Mouse (Mus musculus) left cerebral cortex, adult 11 months (tissue): ENCODE measurements at regions not wholly inside any gene's neighbourhood (a gene's known extent, or its start where the extent isn't known, plus 50 kb on each side); places are given as distances from the start of the nearest gene placed in this dataset.
"Not testable (repeated sequence)": the region's sequence is repeated elsewhere in the genome, so short reads cannot be mapped to it uniquely, and the experiment has no call there.

Source experiments
- DNase-seq: peaks from one replicate; pipeline ENCODE4 v3.0.0; 2022; ENCODE audit warnings: low spot score

DNA sequence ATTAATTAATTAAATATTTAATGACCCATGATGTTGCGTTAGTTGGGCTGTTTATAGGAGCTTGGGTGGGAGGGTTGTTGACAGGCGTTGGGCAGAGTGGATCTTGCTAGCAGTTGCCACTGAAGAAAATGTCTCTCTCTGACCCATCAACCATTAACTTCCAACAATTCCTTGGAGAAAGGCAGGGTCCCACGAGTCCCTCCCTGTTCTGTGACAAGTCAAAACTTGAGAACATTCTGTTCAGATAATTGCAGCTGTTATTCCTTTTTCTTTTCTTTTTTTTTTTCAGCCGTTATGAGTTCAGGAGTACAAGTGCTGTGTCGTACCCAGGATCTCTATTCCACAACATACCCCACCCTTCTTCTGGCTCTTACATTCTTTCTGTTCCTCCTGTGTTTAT lies 59.8 kb upstream of the Tnfrsf21 start:
- DNase-seq: no peak

DNA sequence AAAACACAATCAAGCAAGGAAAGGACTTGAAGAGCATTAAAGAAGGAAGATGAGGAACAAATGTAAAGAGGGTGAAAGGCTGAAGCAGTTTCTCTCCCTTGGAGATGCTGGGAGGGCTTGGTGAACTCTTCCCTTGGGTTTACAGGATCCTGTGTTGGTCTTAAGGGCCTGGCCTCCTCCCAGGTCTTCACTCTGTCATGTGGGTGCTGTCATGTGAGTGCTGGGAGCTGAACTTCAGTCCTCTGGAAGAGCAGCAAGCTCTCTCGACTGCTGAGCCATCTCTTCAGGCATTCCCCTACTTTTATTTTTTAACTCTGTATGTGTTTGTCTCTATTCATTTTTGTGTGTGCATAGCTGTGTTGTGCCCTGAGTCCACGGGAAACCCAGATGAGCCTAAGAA lies 61.6 kb upstream of the Tnfrsf21 start:
- no peak for DNase-seq

DNA sequence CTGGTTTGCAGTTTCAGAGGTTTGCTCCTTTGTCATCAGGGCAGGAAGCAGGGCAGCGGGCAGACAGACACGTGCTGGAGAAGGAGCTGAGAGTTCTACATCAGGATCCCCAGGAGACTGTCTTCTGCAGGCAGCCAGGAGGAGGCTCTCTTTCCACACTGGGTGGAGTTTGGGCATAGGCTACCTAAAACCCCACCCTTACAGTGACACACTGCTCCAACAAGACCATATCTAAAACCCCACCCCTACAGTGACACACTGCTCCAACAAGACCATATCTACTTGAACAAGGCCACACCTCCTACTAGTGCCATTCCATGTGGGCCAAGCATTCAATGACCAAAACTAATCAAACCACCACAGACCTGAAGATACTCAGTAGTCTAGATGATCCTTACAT lies 68.0 kb upstream of the Cd2ap start:
- DNase-seq: no peak

DNA sequence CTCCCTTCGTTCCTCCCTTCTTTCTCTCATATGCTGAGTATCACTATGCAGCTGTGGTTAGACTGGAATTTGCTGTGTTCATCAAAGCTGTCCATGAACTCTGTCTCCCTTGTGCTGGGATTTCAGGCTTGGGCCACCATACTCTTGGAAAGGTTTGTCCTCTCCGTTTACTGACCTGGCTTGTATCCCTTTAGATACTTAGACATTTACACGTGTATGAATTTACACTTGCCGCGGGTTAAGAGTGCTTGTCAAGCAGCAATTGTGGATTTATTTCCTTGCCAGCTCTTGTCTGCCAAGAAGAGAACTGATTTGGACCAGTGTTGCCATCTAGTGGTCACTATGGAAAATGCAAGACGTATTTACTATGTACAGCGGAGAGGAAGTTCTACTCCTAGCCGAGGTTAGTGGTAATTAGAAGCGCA lies 66.8 kb upstream of the Cd2ap start:
- DNase-seq: peak; percentile 57

DNA sequence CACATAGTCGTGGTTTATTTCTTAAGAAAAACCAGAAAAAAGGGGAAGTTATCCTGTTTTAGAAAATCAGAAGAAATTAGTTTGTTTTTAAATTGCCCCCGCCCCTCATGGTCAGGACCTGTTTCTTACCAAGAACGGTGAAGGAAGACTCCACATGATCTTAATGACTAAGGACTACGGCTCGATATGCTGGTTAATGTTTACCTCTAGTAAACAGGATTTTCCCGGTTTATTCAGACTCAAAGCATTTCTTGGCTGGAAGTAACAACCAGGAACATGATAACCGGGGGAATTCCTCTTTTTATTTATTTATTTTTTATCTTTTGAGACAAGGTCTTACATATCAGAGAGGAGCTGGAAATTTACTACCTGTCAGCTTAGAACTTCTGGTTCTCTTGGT lies 63.0 kb upstream of the Cd2ap start:
- no peak for DNase-seq

DNA sequence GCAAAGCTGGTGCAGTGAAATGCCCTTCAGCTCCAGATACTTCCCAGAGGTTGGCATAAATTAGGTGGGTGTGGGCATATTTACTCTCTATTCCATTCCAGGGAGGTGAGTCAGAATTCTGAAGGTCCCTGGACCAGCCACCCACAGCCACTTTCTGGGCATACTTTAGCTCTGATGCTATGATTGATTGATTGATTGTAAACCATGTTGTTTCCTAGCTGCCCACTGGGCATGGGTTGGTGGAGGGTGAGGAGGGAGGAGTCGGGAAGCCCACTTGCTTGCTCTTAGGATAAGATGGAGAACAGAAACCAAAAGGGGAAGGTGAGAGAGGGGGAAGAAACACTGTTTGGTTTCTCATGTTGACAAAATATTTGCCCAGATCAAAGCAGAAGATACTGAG lies 62.1 kb upstream of the Cd2ap start:
- DNase-seq: no peak

DNA sequence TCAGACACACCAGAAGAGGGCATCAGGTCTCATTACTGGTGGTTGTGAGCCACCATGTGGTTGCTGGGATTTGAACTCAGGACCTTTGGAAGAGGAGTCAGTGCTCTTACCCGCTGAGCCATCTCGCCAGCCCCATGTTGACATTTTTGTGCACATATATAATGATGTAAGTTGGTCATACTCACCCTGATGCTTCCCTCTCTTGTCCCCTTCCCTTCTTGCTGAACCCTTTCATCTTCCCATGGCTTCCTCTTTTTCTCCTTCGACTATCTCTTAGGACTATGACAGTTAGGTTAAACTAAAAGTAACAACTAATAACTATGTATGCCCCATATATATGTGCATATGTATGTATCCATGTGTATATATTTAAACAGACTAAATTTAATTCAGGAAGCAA lies 61.0 kb upstream of the Cd2ap start:
- DNase-seq: not testable (repeated sequence)

DNA sequence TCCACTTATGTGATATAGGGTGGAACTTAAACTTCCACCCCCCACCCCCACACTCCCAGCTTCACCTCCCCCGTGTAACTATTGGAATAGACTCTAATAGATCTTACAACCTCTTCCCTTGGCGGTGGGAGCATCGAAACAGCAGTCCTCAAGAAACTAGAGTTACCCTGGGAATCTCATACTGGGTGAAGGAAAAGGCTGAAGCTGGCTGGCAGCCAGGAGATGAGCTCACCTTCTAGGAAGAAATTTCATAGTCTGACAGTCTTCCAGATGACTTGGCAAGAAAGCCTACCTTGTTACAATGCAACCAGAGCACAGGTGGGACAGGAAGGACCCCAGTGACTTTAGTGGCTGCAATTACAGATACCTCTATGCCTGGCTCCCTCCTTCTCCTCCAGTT lies 57.6 kb upstream of the Cd2ap start:
- DNase-seq: no peak

DNA sequence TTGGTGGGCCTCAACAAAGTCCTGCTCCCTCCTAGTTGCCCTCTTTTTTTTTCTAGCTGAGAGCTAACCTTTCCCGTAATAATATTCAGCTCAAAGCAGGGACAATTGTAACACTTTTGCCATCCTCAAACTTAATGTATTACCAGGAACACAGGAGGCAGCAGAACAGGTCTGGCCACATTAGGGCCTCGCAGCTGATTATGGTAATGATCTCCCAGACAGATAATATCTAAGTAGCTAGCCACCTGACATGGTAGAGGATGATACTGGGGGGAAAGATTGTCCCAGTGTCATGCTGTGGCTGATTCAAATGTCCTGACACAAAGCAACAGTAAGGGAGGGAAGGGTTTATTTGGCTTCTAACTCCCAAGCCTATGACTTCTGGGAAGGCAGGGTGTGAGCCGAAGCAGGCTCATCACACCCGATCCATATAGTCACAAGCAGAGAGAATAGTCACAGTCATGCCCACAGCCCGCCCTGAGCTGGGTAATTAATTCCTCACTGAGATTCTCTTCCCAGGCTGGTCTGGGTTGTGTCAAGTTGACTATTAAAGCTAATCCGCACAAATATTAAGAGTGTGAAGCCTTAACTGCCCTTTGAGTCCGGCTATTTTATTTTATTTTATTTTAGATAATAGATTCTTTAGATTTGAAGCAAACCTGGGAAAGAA lies 57.0 kb upstream of the Cd2ap start:
- DNase-seq: no peak

DNA sequence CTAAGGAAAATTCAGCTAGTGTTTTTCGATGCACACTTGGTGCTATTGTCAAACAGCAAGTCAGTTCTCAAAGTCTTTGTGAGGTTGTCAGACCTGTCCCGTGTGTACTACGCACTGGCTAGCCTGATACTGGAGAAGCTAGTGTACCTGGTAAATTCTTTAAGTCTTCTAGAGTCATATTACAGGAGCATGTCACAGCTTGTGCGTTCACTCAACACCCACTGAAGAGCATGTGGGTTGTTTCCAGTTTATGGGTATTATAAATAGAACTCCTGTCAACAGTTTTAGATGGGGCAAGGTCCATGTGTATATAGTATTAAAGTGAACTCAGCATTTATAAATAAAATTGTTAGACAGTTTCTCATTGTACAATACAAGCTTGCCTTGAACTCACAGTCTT lies 50.9 kb upstream of the Cd2ap start:
- no peak for DNase-seq
